8 mouse cellular contexts compared by ENCODE assay signal in the genomic region with DNA sequence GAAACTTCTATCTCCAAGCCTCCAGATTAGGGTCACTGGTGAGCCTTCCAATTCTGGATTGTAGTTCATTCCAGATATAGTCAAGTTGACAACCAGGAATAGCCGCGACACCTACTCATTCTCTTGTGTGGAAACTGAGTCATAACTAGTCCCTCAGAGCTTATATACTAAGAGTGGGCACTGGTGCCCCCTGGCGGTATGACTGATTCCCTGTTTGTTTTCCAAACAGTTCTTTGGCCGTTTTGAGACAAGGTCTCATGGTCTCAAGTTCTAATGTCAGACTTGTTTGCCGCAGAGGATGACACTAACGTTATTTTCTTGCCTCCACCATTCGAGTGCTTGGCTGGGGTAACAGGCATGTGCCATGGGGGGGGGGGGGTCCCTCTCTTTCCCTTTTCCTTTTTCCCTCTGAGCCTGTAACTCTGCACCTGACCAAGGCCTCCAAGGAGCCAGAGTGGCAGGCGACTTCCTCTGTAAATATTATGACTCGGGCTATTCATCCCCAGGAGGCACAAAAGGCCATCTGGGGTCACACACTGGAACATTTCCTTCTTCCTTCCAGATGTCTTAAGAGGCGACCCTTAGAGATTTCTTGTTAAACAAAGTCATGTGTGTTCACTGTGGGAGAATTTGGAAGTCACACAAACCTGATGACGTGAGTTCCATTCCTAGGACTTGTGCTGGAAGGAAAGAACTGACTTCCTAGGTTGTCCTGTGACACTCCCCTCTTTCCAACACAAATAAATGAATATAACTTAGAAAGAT. TPM values are rescaled to one million over a fixed set of nuclear protein-coding genes. Genes with fewer than 3 reads are reported as not detected.
DNase-seq lines count a peak whose midpoint lies in the region; ATAC-seq and TF ChIP-seq lines count a peak whose summit lies in the region.

No protein-coding gene starts in this region.

- 37% methylated on average over 11 of the region's 11 CpGs for WGBS in hindbrain, postnatal 0 days

- no peaks in the 10 kb centered on the region for H3K9me3 ChIP-seq in hindbrain, postnatal 0 days (ENCODE audit: low read length)

- TF ChIP-seq POLR2A in bone marrow macrophage, adult 2 months (IDR thresholded peaks at IDR 0.05; ENCODE audit: borderline replicate concordance, low read depth, low read length): no peak

- peaks cover 30% of the 10 kb centered on the region for H3K4me1 ChIP-seq in bone marrow macrophage, adult 2 months (ENCODE audit: control insufficient read depth, insufficient read depth, low read length)
- H3K4me1 ChIP-seq in hindbrain, postnatal 0 days (ENCODE audit: insufficient read depth, low read length): peaks cover 8% of the 10 kb centered on the region

- H3K4me2 ChIP-seq in hindbrain, postnatal 0 days (ENCODE audit: low read depth, low read length): no peak overlapping the region

- H3K27me3 ChIP-seq in hindbrain, postnatal 0 days (ENCODE audit: insufficient read depth, low read length): peaks cover 4% of the 10 kb centered on the region; the same call in 1 of the 2 replicates

- intact Hi-C loops in left cerebral cortex, postnatal 4 days (cut with DNase I): loop anchor here (2.0 kb wide), 1 partner anchor 31 kb away; no protein-coding TSS in a partner anchor

- peaks cover 13% of the 10 kb centered on the region for H3K36me3 ChIP-seq in hindbrain, postnatal 0 days (ENCODE audit: insufficient read depth, low read length)

- no peak for ATAC-seq in hindbrain, postnatal 0 days

- H3K9ac ChIP-seq in hindbrain, postnatal 0 days (replicated peaks; ENCODE audit: low read length): no peak overlapping the region

- peak overlapping the region; percentile 55; the same call in 1 of the 2 replicates for H3K4me3 ChIP-seq in bone marrow macrophage, adult 2 months (ENCODE audit: insufficient read depth, low read length)
- H3K4me3 ChIP-seq in hindbrain, postnatal 0 days (ENCODE audit: low read length): no peak overlapping the region

- peak overlapping the region; percentile 79 for H3K27ac ChIP-seq in bone marrow macrophage, adult 2 months (ENCODE audit: insufficient read depth, low read depth, low read length)
- peak overlapping the region; percentile 96; the same call in 1 of the 2 replicates for H3K27ac ChIP-seq in hindbrain, postnatal 0 days

- DNase-seq in layer of hippocampus, adult 18-20 months (ENCODE audit: low spot score in 2 of 2): peak; percentile 51 to 88
- DNase-seq in layer of hippocampus, adult 9-10 months (ENCODE audit: low spot score): no peak
- DNase-seq in frontal cortex, postnatal 36 days (ENCODE audit: low spot score in 2 of 2): peak; percentile 71 to 84
- peak; percentile 79 for DNase-seq in hindbrain, postnatal 0 days (ENCODE audit: low spot score)
- DNase-seq in left cerebral cortex, postnatal 4 days: peak; percentile 79
- peak; percentile 88 for DNase-seq in naive thymus-derived CD4-positive, alpha-beta T cell, adult 2 months (ENCODE audit: low read depth)
- DNase-seq in thymus, postnatal 25 days: peak; percentile 77

- 0 out of 2 replicates have a peak, but pooled peaks have one; percentile 21 for TF ChIP-seq CTCF in bone marrow macrophage, adult 2 months (IDR thresholded peaks at IDR 0.05; ENCODE audit: low read depth, low read length)
- TF ChIP-seq CTCF in hindbrain, postnatal 0 days (IDR thresholded peaks at IDR 0.05; ENCODE audit: low read depth): peak; percentile 77

RNA-seq across cellular contexts. Expression of a gene that starts 2.3 kb away (rescaled TPM):
- 100 to 1,000 TPM; 814 to 823 TPM for total RNA-seq in layer of hippocampus, adult 18-20 months (2021)
- polyA plus RNA-seq in bone marrow macrophage, adult 2 months (2012; ENCODE audit: insufficient read depth, insufficient read length, missing spikeins): 7.9 and 9.4 TPM in 2 replicates
- 610 and 693 TPM in 2 replicates for total RNA-seq in hindbrain, postnatal 0 days (2014; rRNA removed)
- polyA plus RNA-seq in hindbrain, postnatal 0 days (2015; fragmentation: Nextera tagmentation; extraction: Ambion mirVana): 693 and 724 TPM in 2 replicates
- total RNA-seq in left cerebral cortex, postnatal 4 days (2021): 100 to 1,000 TPM; 414 to 476 TPM

RNA-seq across cellular contexts. Expression of a gene that starts 8.6 kb away (rescaled TPM):
- total RNA-seq in layer of hippocampus, adult 18-20 months (2021): 10 to 100 TPM; 34.5 to 41.1 TPM
- polyA plus RNA-seq in bone marrow macrophage, adult 2 months (2012; ENCODE audit: insufficient read depth, insufficient read length, missing spikeins): 32.4 and 33.7 TPM in 2 replicates
- total RNA-seq in hindbrain, postnatal 0 days (2014; rRNA removed): 37.2 and 53.9 TPM in 2 replicates
- polyA plus RNA-seq in hindbrain, postnatal 0 days (2015; fragmentation: Nextera tagmentation; extraction: Ambion mirVana): 56.1 and 63.3 TPM in 2 replicates
- 10 to 100 TPM; 31.7 to 32.6 TPM for total RNA-seq in left cerebral cortex, postnatal 4 days (2021)

RNA-seq across cellular contexts. Expression of a gene that starts 24.3 kb away (rescaled TPM):
- 100 to 1,000 TPM; 158 to 162 TPM for total RNA-seq in layer of hippocampus, adult 18-20 months (2021)
- 26.9 and 27.5 TPM in 2 replicates for polyA plus RNA-seq in bone marrow macrophage, adult 2 months (2012; ENCODE audit: insufficient read depth, insufficient read length, missing spikeins)
- total RNA-seq in hindbrain, postnatal 0 days (2014; rRNA removed): 162 and 176 TPM in 2 replicates
- 101 and 103 TPM in 2 replicates for polyA plus RNA-seq in hindbrain, postnatal 0 days (2015; fragmentation: Nextera tagmentation; extraction: Ambion mirVana)
- 100 to 1,000 TPM; 187 to 198 TPM for total RNA-seq in left cerebral cortex, postnatal 4 days (2021)

RNA-seq across cellular contexts. Expression of a gene that starts 28.7 kb away (rescaled TPM):
- total RNA-seq in layer of hippocampus, adult 18-20 months (2021): 1 to 10 TPM; 1.0 to 1.3 TPM
- not detected in 2 replicates for polyA plus RNA-seq in bone marrow macrophage, adult 2 months (2012; ENCODE audit: insufficient read depth, insufficient read length, missing spikeins)
- 0.26 and 0.72 TPM in 2 replicates for total RNA-seq in hindbrain, postnatal 0 days (2014; rRNA removed)
- 0.20 and 0.31 TPM in 2 replicates for polyA plus RNA-seq in hindbrain, postnatal 0 days (2015; fragmentation: Nextera tagmentation; extraction: Ambion mirVana)
- under 1 TPM; 0.56 to 0.66 TPM for total RNA-seq in left cerebral cortex, postnatal 4 days (2021)

RNA-seq across cellular contexts. Expression of a gene that starts 33.8 kb away (rescaled TPM):
- total RNA-seq in layer of hippocampus, adult 18-20 months (2021): not detected
- not detected in 2 replicates for polyA plus RNA-seq in bone marrow macrophage, adult 2 months (2012; ENCODE audit: insufficient read depth, insufficient read length, missing spikeins)
- not detected in 2 replicates for total RNA-seq in hindbrain, postnatal 0 days (2014; rRNA removed)
- not detected in 2 replicates for polyA plus RNA-seq in hindbrain, postnatal 0 days (2015; fragmentation: Nextera tagmentation; extraction: Ambion mirVana)
- not detected for total RNA-seq in left cerebral cortex, postnatal 4 days (2021)
